Mouse (Mus musculus) kidney, adult 11 months (tissue): ENCODE measurements around the gene Dpep1.
"Not testable (repeated sequence)": the region's sequence is repeated elsewhere in the genome, so short reads cannot be mapped to it uniquely, and the experiment has no call there.

ENCODE experiments used
- DNase-seq: peaks from one replicate; pipeline ENCODE4 v3.0.0; 2022

Gene Dpep1

DNA sequence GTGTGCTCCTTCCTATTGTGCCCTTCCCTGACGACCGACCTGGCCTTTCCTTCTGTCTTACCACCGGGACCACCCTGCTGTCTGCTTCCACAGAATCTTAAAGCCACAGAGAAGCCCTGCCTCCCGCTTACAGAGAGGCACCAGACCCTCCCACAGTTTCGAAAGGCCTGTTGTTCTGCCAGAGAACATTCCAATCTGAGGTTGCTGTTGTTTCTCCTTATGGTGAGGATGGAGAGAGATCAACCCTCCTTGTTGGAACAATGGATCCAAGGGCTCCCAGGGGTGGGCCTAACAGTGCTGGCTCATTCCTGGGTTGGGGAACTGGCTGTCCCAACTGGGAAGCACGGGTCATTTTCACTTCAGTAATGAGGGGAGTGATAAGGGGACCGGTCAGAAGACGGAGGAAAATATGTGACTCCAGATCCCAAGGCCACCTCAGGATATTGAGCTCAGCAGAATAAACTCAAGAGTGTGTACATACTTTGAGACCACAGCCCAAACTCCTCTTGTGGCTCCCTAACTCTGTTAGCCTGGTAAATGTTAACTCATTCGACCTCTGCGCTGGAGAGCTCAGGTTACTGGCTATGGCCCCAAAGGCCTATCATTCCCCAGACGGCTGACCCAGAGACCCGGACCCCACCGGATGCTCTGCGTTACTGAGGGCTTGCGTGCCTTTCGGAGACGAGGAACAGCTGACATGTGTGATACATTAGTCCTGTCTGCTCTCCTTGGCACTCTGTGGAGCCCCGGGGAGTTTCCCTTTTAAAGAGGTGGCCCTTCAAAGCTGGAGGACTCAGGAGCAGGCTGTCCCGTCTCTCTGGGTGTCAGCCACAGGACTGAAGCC, at the start of gene Dpep1:
Gene Dpep1, plus strand, starts transcription at position 677 of the 844 bp plus-strand sequence.
- peak; percentile 76 for DNase-seq

DNA sequence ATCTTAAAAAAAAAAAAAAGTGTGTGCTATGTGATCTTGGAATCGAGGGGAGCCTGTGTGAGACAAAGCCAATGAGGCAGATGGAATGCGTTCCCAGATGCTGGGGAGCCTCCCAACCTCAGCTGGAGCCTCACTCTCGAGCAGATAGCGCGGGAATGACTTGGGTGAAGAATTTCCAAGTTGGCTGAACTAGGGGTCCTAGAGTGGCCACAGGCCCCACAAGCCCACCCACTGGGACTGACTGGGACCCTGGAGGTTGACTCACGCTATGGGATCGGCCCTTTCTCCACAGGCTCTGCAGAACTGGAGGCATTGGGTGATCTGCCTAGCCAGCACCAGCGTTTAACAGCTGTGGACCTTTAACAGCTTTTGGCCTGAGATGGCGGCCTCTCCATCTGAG, 49.8 kb upstream of the Dpep1 start:
- DNase-seq, result no peak

GRCm38 (mm10) chr8:123137645-123138077, 48.4 kb upstream of the Dpep1 start:
- DNase-seq, result peak; percentile 24

DNA sequence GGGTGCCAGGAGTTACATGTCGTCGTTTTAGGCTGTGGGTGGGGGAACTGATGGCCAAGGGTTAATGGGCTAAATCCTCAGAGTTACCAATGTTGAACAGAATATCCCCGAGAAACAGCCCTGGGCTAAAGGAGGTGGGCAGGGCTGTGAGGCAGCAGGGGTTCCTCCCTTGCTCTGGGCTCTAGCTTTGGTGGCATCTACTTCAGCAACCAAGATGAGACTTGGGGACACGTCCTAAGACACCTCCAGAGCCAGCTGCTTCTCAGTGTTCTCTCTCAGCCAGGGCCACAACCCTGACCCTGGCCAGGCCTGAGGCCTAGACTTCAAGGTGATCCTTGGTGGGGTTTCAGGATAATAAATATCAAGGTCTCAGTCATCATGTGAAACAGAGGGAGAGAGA, 47.3 kb upstream of the Dpep1 start:
- DNase-seq, result no peak

GRCm38 (mm10) chr8:123141741-123142462, 44.1 kb upstream of the Dpep1 start:
- DNase-seq, result peak; percentile 58

- peak; percentile 40 for DNase-seq
Observed at GRCm38 (mm10) chr8:123145279-123145678, 40.8 kb upstream of the Dpep1 start.

- no peak for DNase-seq
Observed at GRCm38 (mm10) chr8:123146390-123146789, 39.7 kb upstream of the Dpep1 start.

- no peak for DNase-seq
Observed at GRCm38 (mm10) chr8:123150737-123151171, 35.3 kb upstream of the Dpep1 start.

DNA sequence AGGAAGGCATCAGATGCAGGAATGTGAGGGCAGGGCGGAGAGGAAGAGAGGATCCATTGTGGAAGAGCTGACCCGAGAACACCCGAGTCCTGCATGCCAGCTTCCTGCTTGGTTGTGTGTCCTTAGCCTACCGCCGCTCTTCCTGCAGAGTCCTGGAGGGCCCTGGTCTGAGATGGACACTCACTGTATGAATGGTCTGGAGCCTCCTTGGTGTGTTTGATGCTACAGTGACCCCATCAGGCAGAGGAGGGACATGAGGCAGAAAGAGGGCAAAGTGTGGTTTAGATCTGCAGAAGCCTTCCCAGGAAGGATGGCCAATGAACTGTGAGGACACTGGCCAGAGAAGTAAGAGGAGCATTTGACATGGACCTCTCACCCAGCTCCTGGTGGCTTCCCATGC, 30.9 kb upstream of the Dpep1 start:
- no peak for DNase-seq

GRCm38 (mm10) chr8:123156070-123156773, 29.8 kb upstream of the Dpep1 start:
- DNase-seq, result no peak

- DNase-seq, result no peak
Observed at GRCm38 (mm10) chr8:123157888-123158465, 28.1 kb upstream of the Dpep1 start, which contains the start of gene Sult5a1. Sult5a1 (minus strand) TSS chr8:123158315.

DNA sequence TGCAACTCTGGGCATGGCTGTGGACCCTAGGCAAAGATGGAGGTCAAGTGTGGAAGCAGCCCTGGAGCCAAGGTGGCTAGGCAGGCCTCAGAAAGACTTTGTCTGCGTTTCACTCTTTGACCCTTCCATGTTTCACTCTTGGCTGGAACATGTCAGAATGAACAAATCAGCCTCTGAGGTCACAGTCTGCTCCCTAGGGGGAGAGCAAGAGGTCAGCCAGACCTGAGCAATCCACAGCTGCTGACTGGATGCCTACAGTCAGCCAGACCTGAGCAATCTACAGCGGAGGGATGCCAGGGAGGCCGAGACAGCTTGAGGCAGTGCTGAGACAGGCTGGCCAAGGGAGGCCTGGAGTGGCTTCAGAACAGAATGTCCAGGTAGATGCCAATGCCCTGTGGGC, 4.7 kb upstream of the Dpep1 start:
- peak; percentile 84 for DNase-seq

- DNase-seq, result no peak
Observed at GRCm38 (mm10) chr8:123188006-123188405, 2.0 kb downstream of the Dpep1 start.

GRCm38 (mm10) chr8:123188841-123189240, 2.8 kb downstream of the Dpep1 start:
- DNase-seq, result no peak

DNA sequence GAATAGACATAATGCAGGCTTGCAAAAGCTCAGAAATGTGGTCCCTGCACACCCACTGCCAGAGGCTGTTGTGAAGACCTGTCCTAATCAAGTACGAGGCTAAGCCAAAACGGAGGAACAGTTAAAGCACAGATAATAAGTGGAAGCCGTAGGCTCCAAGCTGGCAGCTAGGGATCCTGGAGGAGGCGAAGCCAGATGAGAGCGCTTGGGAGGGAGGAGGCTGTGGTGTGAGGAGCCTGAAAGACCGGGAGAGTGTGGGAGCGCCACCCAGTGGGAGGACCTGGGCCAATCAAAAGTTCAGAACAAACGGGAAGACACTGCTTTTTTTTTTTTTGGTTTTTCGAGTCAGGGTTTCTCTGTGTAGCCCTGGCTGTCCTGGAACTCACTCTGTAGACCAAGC, 4.6 kb downstream of the Dpep1 start:
- DNase-seq, result peak; percentile 73

GRCm38 (mm10) chr8:123191908-123192307, 5.9 kb downstream of the Dpep1 start:
- no peak for DNase-seq

DNA sequence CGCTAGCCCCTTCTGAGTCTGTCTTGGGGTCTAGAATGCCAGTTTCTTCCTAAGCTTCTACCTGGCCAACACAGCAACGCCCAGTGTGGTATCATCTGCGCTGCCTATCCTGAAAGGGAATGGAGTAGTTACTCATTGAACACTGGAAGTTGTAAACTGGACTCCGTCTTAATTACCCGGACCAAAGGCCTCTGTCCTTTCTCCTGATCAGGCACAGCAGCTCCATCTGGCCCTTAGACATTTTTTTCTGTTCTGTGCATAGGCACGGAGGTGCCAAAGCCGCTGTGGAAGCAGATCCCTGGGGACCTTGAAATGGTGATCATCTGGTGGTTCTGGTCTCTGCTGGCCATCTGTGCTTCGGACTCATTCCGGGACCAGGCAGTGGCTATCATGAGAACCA, 7.7 kb downstream of the Dpep1 start:
- DNase-seq, result peak; percentile 61

DNA sequence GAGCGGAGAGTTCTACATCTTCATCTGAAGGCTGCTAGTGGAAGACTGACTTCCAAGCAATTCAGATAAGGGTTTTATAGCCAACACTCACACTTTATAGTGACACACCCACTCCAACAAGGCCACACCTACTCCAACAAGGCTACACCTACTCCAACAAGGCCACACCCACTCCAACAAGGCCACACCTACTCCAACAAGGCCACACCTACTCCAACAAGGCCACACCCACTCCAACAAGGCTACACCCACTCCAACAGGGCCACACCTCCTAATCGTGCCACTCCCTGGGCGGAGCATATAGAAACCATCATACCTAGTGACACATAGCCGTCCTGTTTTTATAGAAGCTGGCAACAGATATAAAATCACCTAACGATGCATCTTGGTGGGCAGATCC, 11.0 kb downstream of the Dpep1 start:
- not testable (repeated sequence) for DNase-seq

- no peak for DNase-seq
Observed at GRCm38 (mm10) chr8:123199864-123200263, 13.8 kb downstream of the Dpep1 start.

- DNase-seq, result peak; percentile 39
Observed at GRCm38 (mm10) chr8:123202288-123202687, 16.2 kb downstream of the Dpep1 start.

DNA sequence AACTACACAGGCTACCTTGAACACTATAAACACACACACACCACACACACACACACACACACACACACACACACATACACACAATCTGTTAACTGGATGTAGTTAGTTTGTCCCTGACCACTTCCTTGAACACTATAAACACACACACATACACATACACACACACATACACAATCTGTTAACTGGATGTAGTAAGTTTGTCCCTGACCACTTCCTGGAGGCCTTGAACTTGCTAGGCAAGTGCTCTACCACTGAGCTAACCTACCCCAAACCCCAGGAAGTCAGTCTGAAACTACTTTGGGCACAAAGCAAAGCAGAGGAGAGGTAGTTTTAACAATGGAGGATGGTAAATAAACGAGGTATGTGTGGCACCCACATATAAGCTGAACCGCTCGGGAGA, 17.5 kb downstream of the Dpep1 start:
- DNase-seq, result no peak

DNA sequence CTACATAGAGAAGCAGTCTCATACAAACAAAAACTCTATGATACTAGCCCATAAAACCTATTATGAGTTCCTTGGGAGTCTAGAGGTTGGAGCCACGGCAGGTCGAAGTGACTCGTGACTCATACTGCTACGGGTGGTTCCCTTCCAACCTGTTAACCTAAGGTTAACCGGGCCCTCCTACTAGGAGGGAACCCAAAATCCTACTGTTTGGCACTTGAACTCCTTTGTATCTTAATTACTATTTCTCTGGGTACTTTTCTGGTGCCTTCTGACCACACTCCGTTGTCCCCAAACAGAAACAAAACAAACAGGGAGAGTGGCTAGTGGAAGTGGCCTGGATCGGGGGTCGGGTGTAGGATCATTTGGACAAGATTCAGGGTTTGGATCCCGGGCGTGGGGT, 25.8 kb downstream of the Dpep1 start:
- no peak for DNase-seq
